Mouse (Mus musculus) forebrain, embryonic 16.5 days (tissue): ENCODE results near the gene Gm4756. TPM values are rescaled to one million over a fixed set of nuclear protein-coding genes. Genes with fewer than 3 reads are reported as not detected.
A peak's percentile ranks its signal among the peaks of the same experiment; 100 is the strongest.

Experiments used
- ATAC-seq: fragments of 200-750 bp; cut with Nextera tagmentation; 2 replicates; pipeline ENCODE4 v1.8.0; 2017; ENCODE audit warnings: mild to moderate bottlenecking, moderate library complexity
- H3K27ac ChIP-seq: fragments of 300-500 bp; sonication (generic); 2 replicates; pipeline ENCODE4 v1.5.1; 2014; ENCODE audit warnings: low read length, control low read depth
- H3K27me3 ChIP-seq: fragments of 300-500 bp; sonication (generic); replicated peaks from 2 replicates; pipeline ENCODE4 v1.6.1; 2014; ENCODE audit warnings: low read length; ENCODE audit not compliant: control insufficient read depth, insufficient read depth
- H3K36me3 ChIP-seq: fragments of 300-500 bp; sonication (generic); 2 replicates; pipeline ENCODE4 v1.6.1; 2014; ENCODE audit not compliant: control insufficient read depth, insufficient read depth
- H3K4me1 ChIP-seq: fragments of 300-500 bp; sonication (generic); replicated peaks from 2 replicates; pipeline ENCODE4 v1.6.1; 2014; ENCODE audit warnings: low read length; ENCODE audit not compliant: control insufficient read depth, insufficient read depth
- H3K4me2 ChIP-seq: fragments of 300-500 bp; sonication (generic); 2 replicates; pipeline ENCODE4 v1.6.1; 2014; ENCODE audit warnings: mild to moderate bottlenecking, low read length, control low read depth
- H3K4me3 ChIP-seq: fragments of 300-500 bp; sonication (generic); replicated peaks from 2 replicates; pipeline ENCODE4 v1.5.1; 2014; ENCODE audit warnings: mild to moderate bottlenecking, low read length, control low read depth
- H3K9ac ChIP-seq: fragments of 300-500 bp; sonication (generic); replicated peaks from 2 replicates; pipeline ENCODE4 v1.6.1; 2014; ENCODE audit warnings: low read depth, low read length, control low read depth
- H3K9me3 ChIP-seq: fragments of 300-500 bp; sonication (generic); 2 replicates; pipeline ENCODE4 v1.6.1; 2016; ENCODE audit warnings: low read length; ENCODE audit not compliant: control insufficient read depth
- WGBS: fragments of 180-500 bp; shearing (Covaris S2); extraction: QIAGEN DNeasy Blood & Tissue Kit; methylation state at CpG from one replicate; pipeline ENCODE4 v1.1.7; 2014; 5-methylcytosine and 5-hydroxymethylcytosine counted together
- polyA plus RNA-seq: library from polyadenylated mRNA; unstranded; fragments of >200 nt; fragmentation: Nextera tagmentation; extraction: Ambion mirVana; gene quantifications from 2 replicates; pipeline ENCODE4 v1.2.1, GENCODE M21; 2015

Gm4756 gene
- polyA plus RNA-seq, 1 experiment from 2014 or later, result not detected

GRCm38 (mm10) chr12:72681919-72682318 lies 32.5 kb upstream of the Gm4756 start:
- no peaks in the 10 kb centered on the region for H3K27me3 ChIP-seq
- H3K4me1 ChIP-seq, result no peaks in the 10 kb centered on the region
- no peak overlapping the region for H3K4me3 ChIP-seq
- H3K27ac ChIP-seq, result no peak overlapping the region
- WGBS, result 96% methylated on average over 1 of the region's 1 CpGs
- ATAC-seq, result no peak
- no peak overlapping the region for H3K4me2 ChIP-seq
- no peaks in the 10 kb centered on the region for H3K9me3 ChIP-seq
- no peak overlapping the region for H3K9ac ChIP-seq
- H3K36me3 ChIP-seq, result no peaks in the 10 kb centered on the region

- Histone ChIP-seq H3K4me1 (no peaks in the 10 kb centered on the region), H3K27me3 (no peaks in the 10 kb centered on the region), H3K4me3 (no peak overlapping the region), H3K9me3 (no peaks in the 10 kb centered on the region), H3K27ac (no peak overlapping the region), H3K9ac (no peak overlapping the region), H3K4me2 (no peak overlapping the region), H3K36me3 (no peaks in the 10 kb centered on the region)
- ATAC-seq, result no peak
- 81% methylated on average over 3 of the region's 3 CpGs for WGBS
Observed at GRCm38 (mm10) chr12:72679635-72680034, 30.2 kb upstream of the Gm4756 start.

GRCm38 (mm10) chr12:72674820-72675219 lies 25.4 kb upstream of the Gm4756 start:
- no peaks in the 10 kb centered on the region for H3K9me3 ChIP-seq
- H3K4me2 ChIP-seq, result no peak overlapping the region
- WGBS, result 31% methylated on average over 2 of the region's 2 CpGs
- H3K9ac ChIP-seq, result no peak overlapping the region
- no peaks in the 10 kb centered on the region for H3K36me3 ChIP-seq
- no peak overlapping the region for H3K27ac ChIP-seq
- no peak overlapping the region for H3K4me3 ChIP-seq
- ATAC-seq, result no peak
- no peaks in the 10 kb centered on the region for H3K4me1 ChIP-seq
- H3K27me3 ChIP-seq, result no peaks in the 10 kb centered on the region

DNA sequence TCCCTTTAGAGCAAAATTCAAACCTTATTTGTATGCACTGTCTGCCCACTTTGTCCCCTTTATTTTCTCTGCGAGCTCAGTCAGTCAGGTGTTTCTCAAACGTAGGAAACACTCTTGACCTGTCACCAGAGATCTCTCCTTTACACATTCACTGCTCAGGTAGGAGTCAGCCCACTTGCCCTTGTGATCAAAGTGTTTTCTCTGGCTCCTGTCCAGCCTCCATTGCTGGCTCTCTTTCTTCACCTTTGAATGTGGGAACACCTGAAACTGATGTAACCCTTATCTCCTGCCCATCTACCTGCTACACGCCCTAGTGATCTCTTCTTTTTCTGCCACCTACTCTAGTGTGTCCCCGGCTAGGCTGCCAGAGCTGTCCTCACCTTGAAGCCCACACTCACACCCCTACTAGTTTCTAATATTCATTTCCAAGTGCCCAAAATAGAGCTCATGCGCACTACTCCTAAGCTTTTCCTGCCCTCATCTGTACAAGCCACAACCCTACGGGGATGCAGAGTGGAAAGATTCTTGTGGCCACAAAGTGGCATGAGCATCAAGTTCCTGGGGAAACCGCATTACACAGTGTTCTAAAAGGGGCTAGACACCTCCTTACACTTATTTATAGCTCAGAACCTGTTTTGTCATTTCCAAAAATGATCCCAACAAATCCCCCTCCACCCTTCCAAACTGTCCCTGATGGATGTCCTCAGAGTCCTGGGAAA lies 24.8 kb upstream of the Gm4756 start:
- no peak for ATAC-seq
- no peak overlapping the region for H3K4me3 ChIP-seq
- H3K9ac ChIP-seq, result no peak overlapping the region
- no peak overlapping the region for H3K27ac ChIP-seq
- no peaks in the 10 kb centered on the region for H3K36me3 ChIP-seq
- H3K4me1 ChIP-seq, result no peaks in the 10 kb centered on the region
- no peaks in the 10 kb centered on the region for H3K27me3 ChIP-seq
- no peak overlapping the region for H3K4me2 ChIP-seq
- no peaks in the 10 kb centered on the region for H3K9me3 ChIP-seq
- WGBS, result 80% methylated on average over 7 of the region's 7 CpGs

GRCm38 (mm10) chr12:72671516-72672135 lies 22.2 kb upstream of the Gm4756 start:
- Histone ChIP-seq H3K4me3 (no peak overlapping the region), H3K4me1 (no peaks in the 10 kb centered on the region), H3K9ac (no peak overlapping the region), H3K27me3 (no peaks in the 10 kb centered on the region), H3K27ac (no peak overlapping the region), H3K4me2 (no peak overlapping the region), H3K9me3 (no peaks in the 10 kb centered on the region), H3K36me3 (no peaks in the 10 kb centered on the region)
- no peak for ATAC-seq
- 87% methylated on average over 6 of the region's 6 CpGs for WGBS

GRCm38 (mm10) chr12:72670921-72671320 lies 21.5 kb upstream of the Gm4756 start:
- no peak overlapping the region for H3K27ac ChIP-seq
- no peak overlapping the region for H3K4me3 ChIP-seq
- H3K27me3 ChIP-seq, result no peaks in the 10 kb centered on the region
- no peak for ATAC-seq
- H3K4me1 ChIP-seq, result no peaks in the 10 kb centered on the region
- H3K9me3 ChIP-seq, result no peaks in the 10 kb centered on the region
- 92% methylated on average over 8 of the region's 8 CpGs for WGBS
- no peak overlapping the region for H3K4me2 ChIP-seq
- H3K9ac ChIP-seq, result no peak overlapping the region
- H3K36me3 ChIP-seq, result no peaks in the 10 kb centered on the region

- WGBS, result 55% methylated on average over 10 of the region's 10 CpGs
- Histone ChIP-seq H3K27me3 (no peaks in the 10 kb centered on the region), H3K4me2 (no peak overlapping the region), H3K4me3 (no peak overlapping the region), H3K36me3 (no peaks in the 10 kb centered on the region), H3K9ac (no peak overlapping the region), H3K27ac (no peak overlapping the region), H3K9me3 (no peaks in the 10 kb centered on the region), H3K4me1 (peaks cover 13% of the 10 kb centered on the region)
- ATAC-seq, result no peak
Observed at GRCm38 (mm10) chr12:72667868-72668469, 18.5 kb upstream of the Gm4756 start.

DNA sequence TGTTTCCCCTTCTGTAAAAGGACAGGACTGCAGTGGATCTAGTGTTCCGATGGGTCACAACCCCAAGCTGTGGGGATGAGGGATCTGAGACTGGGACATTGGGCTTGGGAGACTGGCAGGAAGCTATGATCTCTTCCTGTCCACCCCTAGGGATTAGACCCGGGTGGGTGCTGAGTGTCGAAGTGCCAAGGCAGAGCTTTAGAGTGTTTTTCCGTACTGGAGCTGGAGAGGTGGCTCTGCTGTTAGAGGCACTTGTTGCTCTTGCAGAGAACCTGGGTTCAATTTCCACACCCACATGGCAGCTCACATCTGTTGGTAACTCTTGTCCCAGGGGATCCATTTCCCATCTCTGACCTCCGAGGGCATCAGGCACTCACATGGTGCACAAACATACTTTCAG lies 16.6 kb upstream of the Gm4756 start:
- Histone ChIP-seq H3K27ac (no peak overlapping the region), H3K9me3 (no peaks in the 10 kb centered on the region), H3K36me3 (no peaks in the 10 kb centered on the region), H3K4me3 (no peak overlapping the region), H3K9ac (no peak overlapping the region), H3K4me1 (peaks cover 13% of the 10 kb centered on the region), H3K27me3 (no peaks in the 10 kb centered on the region), H3K4me2 (no peak overlapping the region)
- 86% methylated on average over 5 of the region's 5 CpGs for WGBS
- ATAC-seq, result no peak

DNA sequence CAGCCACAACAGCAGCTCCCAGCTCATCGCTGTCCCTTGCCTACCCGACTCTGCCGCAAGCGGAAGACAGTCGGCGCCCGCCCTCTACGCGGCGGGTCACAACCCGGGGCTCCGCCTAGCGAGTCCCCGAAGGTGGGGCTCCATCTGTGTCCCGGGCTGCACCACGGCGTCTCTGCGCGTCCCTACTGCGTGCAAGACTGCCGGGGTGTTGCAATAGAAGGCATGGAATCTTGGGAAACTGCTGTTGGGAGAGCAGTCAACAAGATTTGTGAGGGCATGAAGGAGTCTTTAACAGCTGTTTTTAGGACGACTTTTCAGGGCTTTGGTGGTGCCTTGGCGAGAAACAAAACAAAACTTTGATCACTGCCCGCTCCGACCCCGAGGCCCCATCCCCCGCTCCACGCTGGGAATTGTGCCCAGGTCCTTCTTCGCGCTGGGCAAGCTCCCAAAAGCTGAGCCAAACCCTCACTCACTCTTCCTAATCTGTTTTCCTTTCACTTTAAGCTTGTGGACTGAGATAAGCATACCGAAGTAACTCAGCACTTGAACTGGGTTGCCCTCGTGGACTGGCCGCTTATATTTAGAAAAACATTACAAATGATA lies 15.4 kb upstream of the Gm4756 start, which contains the start of gene Dhrs7:
Gene Dhrs7 (minus strand): TSS at position 175 of the 603 bp plus-strand sequence.
- no peaks in the 10 kb centered on the region for H3K27me3 ChIP-seq
- H3K4me3 ChIP-seq, result peak within 1 kb of the TSS; percentile 58
- peak; percentile 94 for ATAC-seq
- H3K4me1 ChIP-seq, result peaks cover 13% of the 10 kb centered on the region
- H3K27ac ChIP-seq, result no peak within 1 kb of the TSS
- no peaks in the 10 kb centered on the region for H3K36me3 ChIP-seq
- WGBS, result 1% methylated on average over 33 of the region's 33 CpGs
- H3K9me3 ChIP-seq, result no peaks in the 10 kb centered on the region
- H3K4me2 ChIP-seq, result peak within 1 kb of the TSS; percentile 77
- H3K9ac ChIP-seq, result peak within 1 kb of the TSS; percentile 62
